Mouse (Mus musculus): ENCODE measurements around the gene Tnfsf14. TPM values are rescaled to one million over a fixed set of nuclear protein-coding genes. Genes with fewer than 3 reads are reported as not detected.

Tnfsf14 gene
- polyA plus RNA-seq, 1 experiment from 2014 or later = 1.9 TPM

DNA sequence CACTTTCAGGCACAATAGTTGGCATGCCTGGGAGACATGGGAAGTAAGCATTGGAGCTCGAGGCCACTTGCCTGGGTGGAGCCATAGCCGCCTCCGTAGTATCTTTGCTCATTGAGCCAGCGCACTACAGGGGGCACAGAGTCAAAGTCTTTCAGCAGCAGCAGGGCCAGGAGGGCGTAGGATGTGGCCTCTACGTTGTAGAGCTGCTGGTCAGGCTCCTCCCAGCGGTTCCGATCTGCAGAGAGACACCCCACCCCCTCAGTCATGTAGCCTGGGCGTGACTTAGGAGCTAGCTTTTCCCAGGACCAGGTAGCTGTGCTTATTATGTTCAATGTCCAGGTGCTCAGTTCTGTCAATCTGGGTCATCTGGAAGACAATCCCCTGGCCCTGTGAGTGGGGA lies 17.5 kb upstream of the Tnfsf14 start:
- no peaks in the 10 kb centered on the region for H3K27me3 ChIP-seq (ENCODE audit: insufficient read depth, low read length)
- H3K9ac ChIP-seq (replicated peaks) = no peak overlapping the region
- H3K9me3 ChIP-seq (ENCODE audit: low read length) = no peaks in the 10 kb centered on the region
- 0 out of 2 replicates have a peak, but pooled peaks cover 2% of the 10 kb centered on the region for H3K4me1 ChIP-seq (ENCODE audit: insufficient read depth)
- 61% methylated on average over 9 of the region's 9 CpGs for WGBS (ENCODE audit: insufficient replicate concordance)
- peaks cover 72% of the 10 kb centered on the region for H3K36me3 ChIP-seq (replicated peaks; ENCODE audit: insufficient read depth, low read length)
- H3K4me3 ChIP-seq (ENCODE audit: low read depth, low read length) = no peak overlapping the region
- ATAC-seq = peak; percentile 33
- DNase-seq = peak; percentile 17
- no peak for TF ChIP-seq CTCF (IDR thresholded peaks at IDR 0.05; ENCODE audit: low read depth)
- no peak for TF ChIP-seq EP300 (IDR thresholded peaks at IDR 0.05; ENCODE audit: low read depth)
- H3K27ac ChIP-seq (ENCODE audit: low read depth) = no peak overlapping the region
- H3K4me2 ChIP-seq (ENCODE audit: low read depth, low read length) = no peak overlapping the region

DNA sequence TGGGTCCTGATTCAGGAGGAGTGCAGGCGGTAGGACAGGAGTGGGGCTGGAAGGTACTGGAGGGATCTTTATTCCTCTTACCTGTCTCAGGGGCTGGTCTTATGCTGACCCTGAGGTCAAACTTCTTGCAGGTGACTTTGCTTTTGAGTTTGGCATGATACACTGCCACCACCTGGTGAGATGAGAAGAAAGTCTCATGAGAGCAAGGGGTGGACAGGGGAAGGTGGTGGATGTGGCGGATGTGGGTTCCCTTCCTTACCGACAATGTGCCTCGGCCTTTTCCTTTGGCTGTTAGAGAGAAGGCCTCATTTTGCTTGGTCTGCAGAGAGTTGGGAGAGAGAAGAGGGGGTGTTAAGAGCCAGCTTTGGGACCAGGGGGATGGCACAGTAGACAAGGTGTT lies 15.4 kb upstream of the Tnfsf14 start:
- no peaks in the 10 kb centered on the region for H3K9me3 ChIP-seq (ENCODE audit: low read length)
- ATAC-seq = no peak
- WGBS (ENCODE audit: insufficient replicate concordance) = 34% methylated on average over 4 of the region's 4 CpGs
- H3K27me3 ChIP-seq (ENCODE audit: insufficient read depth, low read length) = no peaks in the 10 kb centered on the region
- no peak overlapping the region for H3K27ac ChIP-seq (ENCODE audit: low read depth)
- DNase-seq = no peak
- H3K4me3 ChIP-seq (ENCODE audit: low read depth, low read length) = no peak overlapping the region
- H3K36me3 ChIP-seq (replicated peaks; ENCODE audit: insufficient read depth, low read length) = peaks cover 73% of the 10 kb centered on the region
- no peak overlapping the region for H3K4me2 ChIP-seq (ENCODE audit: low read depth, low read length)
- no peak overlapping the region for H3K9ac ChIP-seq (replicated peaks)
- peak; percentile 43 for TF ChIP-seq CTCF (IDR thresholded peaks at IDR 0.05; ENCODE audit: low read depth)
- no peak for TF ChIP-seq EP300 (IDR thresholded peaks at IDR 0.05; ENCODE audit: low read depth)
- H3K4me1 ChIP-seq (ENCODE audit: insufficient read depth) = peaks cover 6% of the 10 kb centered on the region; the same call in 1 of the 2 replicates

DNA sequence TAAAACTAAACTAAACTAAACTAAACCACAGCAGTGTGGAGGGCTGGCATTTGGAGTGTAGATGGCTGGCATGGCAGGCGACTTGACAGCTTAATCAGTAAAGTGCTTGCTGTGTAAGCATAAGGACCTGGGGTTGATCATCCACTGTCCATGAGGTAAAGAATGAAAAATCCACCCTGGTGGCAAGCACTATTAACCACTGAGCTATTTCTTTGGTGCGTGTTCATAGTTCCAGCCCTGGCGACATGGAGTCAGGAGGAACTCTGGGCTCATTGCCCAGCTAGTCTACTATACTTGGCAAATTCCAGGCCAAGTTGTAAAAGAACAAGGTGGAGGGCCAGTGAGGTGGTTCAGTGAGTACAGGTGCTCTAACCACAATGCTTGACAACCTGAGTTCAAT lies 14.0 kb upstream of the Tnfsf14 start:
- no peak for DNase-seq
- ATAC-seq = no peak
- Histone ChIP-seq H3K36me3 (replicated peaks; ENCODE audit: insufficient read depth, low read length) (peaks cover 64% of the 10 kb centered on the region), H3K4me3 (ENCODE audit: low read depth, low read length) (no peak overlapping the region), H3K4me2 (ENCODE audit: low read depth, low read length) (no peak overlapping the region), H3K27ac (ENCODE audit: low read depth) (no peak overlapping the region), H3K27me3 (ENCODE audit: insufficient read depth, low read length) (no peaks in the 10 kb centered on the region), H3K9ac (replicated peaks) (no peak overlapping the region), H3K4me1 (ENCODE audit: insufficient read depth) (peaks cover 12% of the 10 kb centered on the region), H3K9me3 (ENCODE audit: low read length) (no peaks in the 10 kb centered on the region)
- 72% methylated on average over 3 of the region's 3 CpGs for WGBS (ENCODE audit: insufficient replicate concordance)
- TF ChIP-seq EP300 (IDR thresholded peaks at IDR 0.05; ENCODE audit: low read depth) (no peak), CTCF (IDR thresholded peaks at IDR 0.05; ENCODE audit: low read depth) (no peak)

DNA sequence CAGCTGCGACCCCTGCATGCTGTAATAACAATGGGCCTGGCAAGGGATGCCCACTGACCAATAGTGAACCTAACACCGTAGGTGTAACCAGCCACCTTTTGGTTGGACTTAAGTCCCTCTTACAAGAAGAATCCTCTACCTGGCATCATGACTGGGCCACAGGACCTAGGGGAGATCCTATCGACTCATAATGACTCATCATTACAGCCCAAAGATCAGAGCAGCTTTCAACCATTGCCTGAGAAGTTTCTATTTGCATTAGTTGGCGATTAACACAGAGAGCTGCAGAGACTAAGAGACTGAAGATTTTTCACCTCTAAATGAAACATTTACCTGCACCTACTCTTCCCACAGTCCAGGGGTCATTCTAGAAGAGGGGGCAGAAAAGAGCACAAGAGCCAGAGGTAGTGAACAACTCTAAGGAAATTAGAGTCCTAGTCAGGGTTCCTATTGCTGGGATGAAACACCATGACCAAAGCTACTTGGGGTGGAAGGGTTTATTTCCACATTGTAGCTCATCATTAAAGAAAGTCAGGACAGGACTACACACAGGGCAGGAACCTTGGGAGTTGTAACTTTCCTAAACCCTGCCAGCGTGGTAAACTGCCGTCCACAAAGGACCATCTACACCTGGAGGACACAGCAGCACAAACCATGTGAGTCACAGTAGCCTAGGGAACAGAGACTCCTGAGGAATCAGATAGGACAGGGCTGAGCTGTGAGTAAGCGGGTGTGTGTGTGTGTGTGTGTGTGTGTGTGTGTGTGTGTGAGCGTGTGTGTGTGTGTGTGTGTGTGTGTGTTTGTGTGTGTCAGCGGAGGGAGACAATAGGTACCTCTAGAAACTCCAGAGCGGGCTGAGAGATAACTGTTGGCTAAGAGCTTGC lies 8.1 kb upstream of the Tnfsf14 start:
- no peak for DNase-seq
- Histone ChIP-seq H3K9me3 (ENCODE audit: low read length) (no peaks in the 10 kb centered on the region), H3K4me2 (ENCODE audit: low read depth, low read length) (no peak overlapping the region), H3K36me3 (replicated peaks; ENCODE audit: insufficient read depth, low read length) (peaks cover 26% of the 10 kb centered on the region), H3K27ac (ENCODE audit: low read depth) (peak overlapping the region; percentile 46), H3K27me3 (ENCODE audit: insufficient read depth, low read length) (no peaks in the 10 kb centered on the region), H3K4me3 (ENCODE audit: low read depth, low read length) (no peak overlapping the region), H3K4me1 (ENCODE audit: insufficient read depth) (peaks cover 17% of the 10 kb centered on the region), H3K9ac (replicated peaks) (no peak overlapping the region)
- ATAC-seq = peak; percentile 75
- WGBS (ENCODE audit: insufficient replicate concordance) = 54% methylated on average over 10 of the region's 10 CpGs
- TF ChIP-seq EP300 (IDR thresholded peaks at IDR 0.05; ENCODE audit: low read depth) (peak; percentile 39; the same call in 1 of the 2 replicates), CTCF (IDR thresholded peaks at IDR 0.05; ENCODE audit: low read depth) (no peak)

DNA sequence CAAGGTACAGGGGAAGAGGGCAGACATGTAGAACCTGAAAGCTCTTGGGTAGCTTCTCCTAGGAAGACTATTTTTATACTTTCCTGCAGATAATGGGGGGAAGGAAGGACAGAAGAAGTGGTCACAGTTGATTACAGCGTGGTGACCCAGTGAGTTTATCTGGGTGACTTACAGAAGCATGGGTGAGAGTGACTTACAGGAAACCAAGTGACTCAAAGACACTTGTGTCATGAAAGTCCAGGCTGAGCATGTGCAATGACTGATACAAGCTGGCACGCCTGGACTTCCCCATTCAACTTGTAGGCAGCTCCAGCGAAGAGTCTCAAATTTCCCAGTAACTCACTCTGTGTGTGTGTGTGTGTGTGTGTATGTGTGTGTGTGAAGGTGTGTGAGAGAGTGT lies 4.3 kb upstream of the Tnfsf14 start:
- no peak for DNase-seq
- no peak overlapping the region for H3K9ac ChIP-seq (replicated peaks)
- TF ChIP-seq EP300 (IDR thresholded peaks at IDR 0.05; ENCODE audit: low read depth) (no peak), CTCF (IDR thresholded peaks at IDR 0.05; ENCODE audit: low read depth) (no peak)
- H3K27ac ChIP-seq (ENCODE audit: low read depth) = peak overlapping the region; percentile 36
- 49% methylated on average over 3 of the region's 3 CpGs for WGBS (ENCODE audit: insufficient replicate concordance)
- H3K27me3 ChIP-seq (ENCODE audit: insufficient read depth, low read length) = no peaks in the 10 kb centered on the region
- no peak overlapping the region for H3K4me3 ChIP-seq (ENCODE audit: low read depth, low read length)
- no peaks in the 10 kb centered on the region for H3K36me3 ChIP-seq (replicated peaks; ENCODE audit: insufficient read depth, low read length)
- no peaks in the 10 kb centered on the region for H3K9me3 ChIP-seq (ENCODE audit: low read length)
- ATAC-seq = no peak
- no peak overlapping the region for H3K4me2 ChIP-seq (ENCODE audit: low read depth, low read length)
- peaks cover 18% of the 10 kb centered on the region for H3K4me1 ChIP-seq (ENCODE audit: insufficient read depth)

DNA sequence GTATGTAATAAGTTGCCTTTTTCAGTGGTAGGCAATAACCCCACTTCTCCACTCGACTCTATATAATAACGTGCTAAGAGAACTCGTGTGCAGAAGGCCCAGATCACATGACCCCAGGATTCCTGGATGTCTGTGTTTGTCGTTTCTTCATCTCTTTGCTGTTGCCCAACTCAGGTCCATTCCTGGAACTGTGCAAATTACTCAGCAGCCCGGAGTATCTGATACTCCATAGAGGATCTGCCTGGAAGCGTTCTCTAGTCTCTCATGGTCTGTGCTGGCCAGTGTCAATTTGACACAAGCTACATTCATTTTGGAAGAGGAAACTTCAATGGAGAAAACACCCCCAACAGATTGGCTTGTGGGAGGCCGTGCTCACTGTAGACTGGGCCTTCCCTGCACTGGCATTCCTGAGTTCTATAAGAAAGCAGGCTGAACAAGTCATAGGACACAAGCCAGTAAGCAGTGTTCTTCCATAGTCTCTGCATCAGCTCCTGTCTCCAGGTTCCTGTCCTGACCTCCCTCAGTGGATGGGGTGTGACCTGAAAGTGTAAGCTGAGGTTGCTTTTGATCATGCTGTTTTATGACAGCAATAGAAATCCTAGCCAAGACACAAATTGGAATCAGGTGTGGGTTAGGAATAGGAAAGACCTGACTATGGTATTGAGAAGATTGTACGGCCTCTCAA lies 1.5 kb upstream of the Tnfsf14 start:
- peaks cover 14% of the 10 kb centered on the region for H3K4me1 ChIP-seq (ENCODE audit: insufficient read depth)
- DNase-seq (no peak), ATAC-seq (peak; percentile 71)
- no peaks in the 10 kb centered on the region for H3K9me3 ChIP-seq (ENCODE audit: low read length)
- no peak overlapping the region for H3K4me2 ChIP-seq (ENCODE audit: low read depth, low read length)
- H3K27ac ChIP-seq (ENCODE audit: low read depth) = peak overlapping the region; percentile 45; the same call in 1 of the 2 replicates
- no peaks in the 10 kb centered on the region for H3K36me3 ChIP-seq (replicated peaks; ENCODE audit: insufficient read depth, low read length)
- no peak for TF ChIP-seq CTCF (IDR thresholded peaks at IDR 0.05; ENCODE audit: low read depth)
- TF ChIP-seq EP300 (IDR thresholded peaks at IDR 0.05; ENCODE audit: low read depth) = peak; percentile 49; the same call in 1 of the 2 replicates
- no peak overlapping the region for H3K9ac ChIP-seq (replicated peaks)
- WGBS (ENCODE audit: insufficient replicate concordance) = 48% methylated on average over 8 of the region's 8 CpGs
- no peaks in the 10 kb centered on the region for H3K27me3 ChIP-seq (ENCODE audit: insufficient read depth, low read length)
- H3K4me3 ChIP-seq (ENCODE audit: low read depth, low read length) = no peak overlapping the region

Data from liver, postnatal 0 days (tissue).